Mouse (Mus musculus) E14TG2a.4 (cell line): ENCODE measurements around the gene Suz12.
"Not testable (repeated sequence)": the region's sequence is repeated elsewhere in the genome, so short reads cannot be mapped to it uniquely, and the experiment has no call there.

Experiments
- H3K27me3 ChIP-seq: 2 replicates; pipeline ENCODE4 v1.6.1; 2014; ENCODE audit warnings: low read length, control low read depth; ENCODE audit not compliant: insufficient read depth
- H3K36me3 ChIP-seq: 2 replicates; pipeline ENCODE4 v1.6.1; 2014; ENCODE audit warnings: low read length, control low read depth; ENCODE audit not compliant: insufficient read depth
- H3K4me1 ChIP-seq: replicated peaks from 2 replicates; pipeline ENCODE4 v1.6.1; 2014; ENCODE audit warnings: low read depth, low read length, control low read depth
- H3K4me3 ChIP-seq: replicated peaks from 2 replicates; pipeline ENCODE4 v1.5.1; 2014; ENCODE audit warnings: mild to moderate bottlenecking, low read length
- H3K9me3 ChIP-seq: 2 replicates; pipeline ENCODE4 v1.6.1; 2014; ENCODE audit warnings: low read length, control low read depth
- CTCF ChIP-seq: conservative IDR thresholded peaks from 2 replicates; pipeline ENCODE4 v1.5.1; 2014; ENCODE audit warnings: low read length
- NANOG ChIP-seq: IDR thresholded peaks from 2 replicates; pipeline ENCODE4 v1.6.1; 2014; ENCODE audit warnings: borderline replicate concordance, low read length, mixed read lengths
- POU5F1 ChIP-seq: IDR thresholded peaks from 2 replicates; pipeline ENCODE4 v1.6.1; 2014; ENCODE audit warnings: low read length, borderline replicate concordance

The Suz12 gene

GRCm38 (mm10) chr11:79986886-79987285 lies 6.0 kb upstream of the Suz12 start:
- H3K4me1 ChIP-seq = peaks cover 38% of the 10 kb centered on the region
- TF ChIP-seq NANOG = no peak
- TF ChIP-seq CTCF = no peak
- no peak for TF ChIP-seq POU5F1

GRCm38 (mm10) chr11:79987896-79988295 lies 5.0 kb upstream of the Suz12 start:
- TF ChIP-seq NANOG (no peak), CTCF (no peak), POU5F1 (no peak)
- Histone ChIP-seq H3K9me3 (no peaks in the 10 kb centered on the region), H3K36me3 (no peaks in the 10 kb centered on the region), H3K4me3 (no peak overlapping the region), H3K27me3 (no peaks in the 10 kb centered on the region), H3K4me1 (peaks cover 32% of the 10 kb centered on the region)

More at GRCm38 (mm10) chr11:79986886-79987285, 6.0 kb upstream of the Suz12 start:
- Histone ChIP-seq H3K9me3 (no peaks in the 10 kb centered on the region), H3K36me3 (no peaks in the 10 kb centered on the region), H3K4me3 (no peak overlapping the region), H3K27me3 (no peaks in the 10 kb centered on the region)

GRCm38 (mm10) chr11:79990120-79990519 lies 2.8 kb upstream of the Suz12 start:
- no peak for TF ChIP-seq NANOG
- TF ChIP-seq POU5F1 = no peak
- TF ChIP-seq CTCF = no peak
- H3K27me3 ChIP-seq = no peaks in the 10 kb centered on the region

GRCm38 (mm10) chr11:79991600-79991999 lies 1.3 kb upstream of the Suz12 start:
- Histone ChIP-seq H3K27me3 (no peaks in the 10 kb centered on the region), H3K9me3 (no peaks in the 10 kb centered on the region), H3K4me1 (peaks cover 29% of the 10 kb centered on the region), H3K4me3 (no peak overlapping the region), H3K36me3 (peaks cover 16% of the 10 kb centered on the region)
- no peak for TF ChIP-seq CTCF
- TF ChIP-seq POU5F1 = no peak
- TF ChIP-seq NANOG = no peak

More at GRCm38 (mm10) chr11:79990120-79990519, 2.8 kb upstream of the Suz12 start:
- H3K4me1 ChIP-seq = peaks cover 27% of the 10 kb centered on the region
- H3K9me3 ChIP-seq = no peaks in the 10 kb centered on the region
- no peak overlapping the region for H3K4me3 ChIP-seq
- H3K36me3 ChIP-seq = peaks cover 1% of the 10 kb centered on the region

- TF ChIP-seq NANOG = no peak
- no peak for TF ChIP-seq CTCF
- no peak for TF ChIP-seq POU5F1
- Histone ChIP-seq H3K4me3 (peak overlapping the region; percentile 99), H3K4me1 (peaks cover 29% of the 10 kb centered on the region), H3K27me3 (no peaks in the 10 kb centered on the region), H3K36me3 (peaks cover 21% of the 10 kb centered on the region), H3K9me3 (no peaks in the 10 kb centered on the region)
These were observed 793 bp upstream of the Suz12 start for GRCm38 (mm10) chr11:79992035-79992591.

- no peaks in the 10 kb centered on the region for H3K27me3 ChIP-seq
- H3K36me3 ChIP-seq = peaks cover 34% of the 10 kb centered on the region
- peaks cover 21% of the 10 kb centered on the region for H3K4me1 ChIP-seq
- H3K9me3 ChIP-seq = no peaks in the 10 kb centered on the region
- TF ChIP-seq POU5F1 = no peak
- TF ChIP-seq NANOG = no peak
- TF ChIP-seq CTCF = no peak
- peak overlapping the region; percentile 99 for H3K4me3 ChIP-seq
These were observed 707 bp downstream of the Suz12 start for GRCm38 (mm10) chr11:79993356-79994270.

- Histone ChIP-seq H3K36me3 (peaks cover 40% of the 10 kb centered on the region), H3K4me1 (peaks cover 21% of the 10 kb centered on the region), H3K9me3 (no peaks in the 10 kb centered on the region), H3K27me3 (no peaks in the 10 kb centered on the region), H3K4me3 (peak overlapping the region; percentile 99)
- TF ChIP-seq POU5F1 (no peak), CTCF (no peak), NANOG (no peak)
These were observed 1.5 kb downstream of the Suz12 start for GRCm38 (mm10) chr11:79994271-79994988.

- H3K4me1 ChIP-seq, H3K9me3 ChIP-seq, H3K4me3 ChIP-seq, H3K27me3 ChIP-seq: not testable (repeated sequence)
- peaks cover 98% of the 10 kb centered on the region for H3K36me3 ChIP-seq
These were observed 23.6 kb downstream of the Suz12 start for GRCm38 (mm10) chr11:80016533-80016932.

- peaks cover 98% of the 10 kb centered on the region for H3K36me3 ChIP-seq
These were observed 26.9 kb downstream of the Suz12 start for GRCm38 (mm10) chr11:80019792-80020191.

More at GRCm38 (mm10) chr11:80019792-80020191, 26.9 kb downstream of the Suz12 start:
- TF ChIP-seq POU5F1 (no peak), CTCF (0 out of 2 replicates have a peak, but pooled peaks have one; percentile 8)
- no peaks in the 10 kb centered on the region for H3K4me1 ChIP-seq
- no peaks in the 10 kb centered on the region for H3K27me3 ChIP-seq
- H3K9me3 ChIP-seq = no peaks in the 10 kb centered on the region
- no peak overlapping the region for H3K4me3 ChIP-seq
